Mouse (Mus musculus): ENCODE measurements around the gene Dolpp1.
"Not testable (repeated sequence)": the region's sequence is repeated elsewhere in the genome, so short reads cannot be mapped to it uniquely, and the experiment has no call there.

The Dolpp1 gene

DNA sequence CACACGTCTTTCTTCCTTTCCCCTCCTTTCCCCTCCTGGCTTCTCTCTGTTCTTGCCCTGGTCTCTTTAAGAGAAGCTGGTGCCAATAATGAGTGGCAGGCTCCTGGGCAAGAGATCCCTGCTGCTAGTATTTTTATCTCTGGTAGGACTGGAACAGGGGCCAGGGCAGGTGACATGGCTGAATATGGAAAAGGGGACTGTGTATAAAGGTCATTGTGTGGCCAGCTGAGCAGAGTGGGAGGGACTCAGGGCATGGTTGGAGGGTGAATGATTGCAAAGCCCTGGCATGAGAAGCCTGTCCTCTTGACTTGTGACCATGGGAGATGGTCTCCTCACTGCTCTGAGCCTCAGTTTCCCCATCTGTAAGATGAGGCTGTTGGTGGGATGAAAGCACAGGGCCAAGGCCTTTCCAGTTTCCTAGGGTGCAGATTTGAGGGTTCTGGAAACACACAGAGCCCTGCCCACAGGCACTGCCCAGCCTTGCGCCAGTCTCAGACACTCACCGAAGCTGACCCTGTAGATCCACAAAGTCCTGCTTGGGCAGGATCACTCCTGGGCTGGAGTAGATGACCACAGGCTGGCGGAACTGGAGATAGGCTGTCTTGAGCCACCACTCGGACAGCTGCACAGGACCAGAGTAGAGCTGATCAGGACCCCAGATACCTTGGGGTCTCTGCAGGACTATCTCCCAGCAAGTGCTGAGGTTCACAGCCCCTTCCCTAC, 17.6 kb downstream of the Dolpp1 start:
- no peak for DNase-seq (ENCODE audit: low spot score in 2 of 2)

DNA sequence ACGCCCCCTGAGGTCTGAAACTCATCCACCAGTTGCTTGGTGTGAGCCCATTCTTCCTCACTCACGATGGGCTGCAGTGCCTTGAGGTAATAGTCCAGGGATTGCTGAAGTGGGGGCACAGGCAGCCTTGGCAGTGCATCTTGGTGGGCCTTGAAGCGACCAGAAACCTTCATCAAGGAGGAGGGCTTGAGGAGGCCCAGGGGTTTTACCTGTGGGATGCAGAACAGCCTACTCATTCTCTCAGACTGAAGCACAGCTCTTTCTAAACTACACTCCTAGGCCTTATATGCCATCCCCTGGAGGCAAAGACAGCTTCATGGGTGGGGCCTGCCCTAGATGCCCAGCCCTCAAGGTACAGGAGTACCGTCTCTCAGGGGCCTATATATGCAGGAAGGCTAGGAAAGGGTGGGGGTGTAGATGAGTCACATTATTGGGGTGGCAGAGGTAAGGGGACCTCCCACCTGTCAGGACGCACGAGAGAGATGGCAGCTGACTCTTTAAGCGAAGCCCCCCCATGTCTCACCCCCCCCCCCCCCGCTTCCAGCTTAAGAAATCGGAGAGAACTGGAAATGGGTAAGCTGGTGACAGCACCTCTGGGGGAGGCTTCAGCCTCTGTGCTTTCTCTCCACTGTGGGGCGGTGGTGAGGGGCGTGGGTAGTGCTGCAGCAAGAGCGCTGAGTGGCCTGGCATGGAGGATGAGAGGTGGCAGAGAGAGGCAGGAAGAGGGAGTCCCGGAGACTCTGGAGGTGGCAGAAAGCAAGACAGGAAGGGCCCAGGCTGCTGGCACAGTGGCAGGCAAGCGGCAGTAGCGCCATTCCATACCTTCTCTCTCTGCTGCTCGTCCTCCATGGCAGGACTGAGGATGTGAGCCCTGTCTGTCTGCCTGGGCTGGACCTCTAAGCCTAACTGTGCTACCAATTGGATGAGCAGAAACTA, 21.3 kb downstream of the Dolpp1 start:
- DNase-seq (ENCODE audit: low spot score in 2 of 2), result no peak

DNA sequence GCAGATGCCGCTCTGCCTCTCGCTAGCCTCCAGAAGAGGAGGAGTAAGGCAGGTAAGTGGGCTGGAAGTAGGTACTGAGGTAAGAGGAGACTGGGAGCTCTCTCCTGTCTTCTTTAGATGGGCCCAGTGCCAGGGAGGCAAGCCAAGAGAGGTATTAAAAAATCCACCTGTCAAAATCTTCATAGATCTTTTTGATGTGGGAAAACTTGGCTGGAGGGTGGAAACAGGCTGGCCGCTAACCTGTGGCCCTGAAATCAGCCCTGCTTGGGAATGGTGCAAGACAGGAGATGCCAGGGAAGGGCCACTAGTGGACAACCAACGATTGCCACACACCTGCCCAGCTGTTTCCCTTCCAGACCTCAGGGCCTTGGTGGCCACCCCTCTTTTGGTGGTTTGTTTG, 22.0 kb downstream of the Dolpp1 start:
- DNase-seq (ENCODE audit: low spot score in 2 of 2), result no peak

DNA sequence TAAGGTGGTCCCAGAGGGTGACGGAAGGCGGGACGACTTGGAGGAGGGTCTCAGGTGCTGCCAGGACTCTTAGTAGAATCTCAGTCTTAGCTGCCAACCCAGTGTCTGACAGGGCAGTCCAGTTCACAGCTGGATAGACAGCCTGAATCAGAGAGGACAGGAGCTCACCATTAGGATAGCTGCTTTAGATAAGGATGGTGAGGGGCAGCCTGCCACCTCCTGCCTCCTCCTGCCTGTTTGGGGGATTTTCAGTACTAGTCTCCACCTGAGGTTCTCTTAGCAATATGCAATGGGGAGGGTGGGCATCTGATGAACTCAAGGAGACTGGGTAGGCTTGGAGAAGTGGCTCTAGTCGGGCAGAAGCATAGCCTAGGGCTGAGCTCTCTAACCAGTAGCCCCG, 22.6 kb downstream of the Dolpp1 start:
- DNase-seq (ENCODE audit: low spot score in 2 of 2), result no peak

DNA sequence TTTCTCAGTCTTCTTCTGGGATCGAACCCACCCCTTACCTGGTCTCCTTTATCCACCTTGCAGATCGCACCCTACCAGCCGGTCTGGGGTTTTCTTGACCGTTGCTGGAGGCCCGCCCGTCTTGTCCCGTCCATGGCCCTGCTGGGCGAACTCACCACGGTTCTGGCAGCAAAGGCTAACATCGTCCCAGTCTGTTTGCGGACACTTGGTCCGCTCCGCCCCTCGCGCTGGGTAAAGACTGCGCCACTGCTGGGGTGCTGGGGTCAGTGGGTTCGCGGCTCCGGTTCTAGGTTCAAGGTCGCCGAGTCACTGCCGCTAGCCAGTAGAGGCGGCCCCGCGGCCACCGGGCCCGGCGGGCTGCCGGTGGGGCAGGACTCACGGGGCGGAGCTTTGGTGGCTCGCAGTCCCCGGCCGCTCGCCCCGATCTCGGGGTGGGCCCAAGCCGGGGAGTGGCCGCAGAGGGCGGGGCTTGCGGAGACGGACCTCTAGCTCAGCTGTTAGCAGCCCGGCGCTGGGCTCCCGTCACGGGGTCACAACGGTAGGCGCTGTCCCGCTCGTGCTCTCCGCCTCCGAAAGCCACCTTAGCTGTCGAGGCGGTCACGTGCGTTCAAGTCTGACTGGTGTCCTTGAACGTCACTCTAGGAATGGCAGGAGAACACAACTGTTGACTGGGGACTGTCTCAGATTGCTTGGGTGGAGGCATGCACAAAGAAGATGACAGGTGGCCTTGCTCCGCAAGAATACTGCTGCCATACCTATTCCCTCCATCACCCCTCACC, 23.3 kb downstream of the Dolpp1 start, which contains the start of gene Crat:
Crat (minus strand) TSS at position 657 of the 779 bp plus-strand sequence.
- peak; percentile 91 to 93 for DNase-seq (ENCODE audit: low spot score in 2 of 2)

DNA sequence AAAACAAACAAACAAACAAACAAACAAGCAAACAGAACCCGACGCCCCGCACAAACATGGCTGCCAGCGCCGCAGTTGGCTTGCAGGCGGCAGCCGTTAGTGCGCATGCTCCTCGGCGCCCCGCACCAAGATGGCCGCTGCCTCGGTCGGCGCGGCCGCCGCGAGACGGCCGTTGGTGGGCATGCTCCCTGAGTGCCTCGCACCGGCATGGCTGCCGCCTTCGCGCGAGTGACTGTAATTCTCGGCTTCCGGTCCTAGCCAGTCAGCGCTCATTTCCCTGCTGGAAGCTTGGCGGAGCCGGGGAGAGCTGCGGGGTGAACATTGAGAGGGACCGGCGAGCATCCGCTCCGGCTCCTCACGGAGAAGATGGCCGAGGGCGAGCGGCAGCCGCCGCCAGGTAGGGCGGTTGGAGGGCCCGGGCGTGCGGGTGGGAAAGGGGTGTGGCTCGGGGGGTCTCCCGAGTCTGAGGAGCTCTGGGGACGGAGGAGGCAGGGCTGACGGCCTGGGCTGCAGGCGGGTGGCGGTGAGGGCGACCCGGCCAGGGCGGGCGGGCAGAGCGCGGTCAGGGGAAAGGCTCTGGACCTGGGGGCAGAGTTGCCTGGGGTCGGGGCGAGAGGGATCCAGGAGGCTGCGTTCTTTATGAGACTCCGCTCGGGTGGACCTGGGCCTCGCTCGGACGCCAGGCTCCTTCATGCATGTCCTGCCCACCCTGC, 24.0 kb downstream of the Dolpp1 start, which contains the start of gene Ptpa:
Ptpa (plus strand) TSS at position 104 of the 713 bp plus-strand sequence.
- DNase-seq (ENCODE audit: low spot score in 2 of 2), result peak; percentile 91 to 92

DNA sequence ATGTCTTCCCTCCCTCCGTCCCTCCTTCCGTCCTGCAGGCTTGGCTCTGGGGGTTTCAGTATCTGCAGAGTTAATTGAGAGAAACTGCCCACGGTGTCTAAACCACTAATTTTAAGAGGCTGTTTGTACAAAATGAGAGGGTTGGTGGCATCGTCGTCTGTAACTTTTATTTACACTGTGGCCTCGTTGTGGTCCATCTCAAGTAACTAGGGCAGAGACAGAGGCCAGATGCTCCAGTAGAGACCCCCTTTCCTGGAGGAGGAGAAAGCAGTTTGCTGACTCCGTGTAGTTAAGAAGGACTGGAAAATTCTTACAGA, 24.6 kb downstream of the Dolpp1 start:
- DNase-seq (ENCODE audit: low spot score in 2 of 2), result no peak

DNA sequence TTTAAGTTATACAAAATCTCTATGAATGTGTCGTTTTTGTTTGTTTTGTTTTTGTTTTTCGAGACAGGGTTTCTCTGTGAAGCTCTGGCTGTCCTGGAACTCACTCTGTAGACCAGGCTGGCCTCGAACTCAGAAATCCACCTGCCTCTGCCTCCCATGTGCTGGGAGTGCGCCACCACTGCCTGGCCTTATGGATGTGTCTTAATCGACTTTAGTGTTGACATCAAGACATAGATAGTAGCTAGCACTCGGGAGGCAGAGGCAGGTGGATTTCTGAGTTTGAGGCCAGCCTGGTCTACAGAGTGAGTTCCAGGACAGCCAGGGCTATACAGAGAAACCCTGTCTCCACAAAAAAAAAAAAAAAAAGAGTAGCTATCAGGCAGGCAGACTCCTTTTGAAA, 25.1 kb downstream of the Dolpp1 start:
- DNase-seq (ENCODE audit: low spot score in 2 of 2), result not testable (repeated sequence)

DNA sequence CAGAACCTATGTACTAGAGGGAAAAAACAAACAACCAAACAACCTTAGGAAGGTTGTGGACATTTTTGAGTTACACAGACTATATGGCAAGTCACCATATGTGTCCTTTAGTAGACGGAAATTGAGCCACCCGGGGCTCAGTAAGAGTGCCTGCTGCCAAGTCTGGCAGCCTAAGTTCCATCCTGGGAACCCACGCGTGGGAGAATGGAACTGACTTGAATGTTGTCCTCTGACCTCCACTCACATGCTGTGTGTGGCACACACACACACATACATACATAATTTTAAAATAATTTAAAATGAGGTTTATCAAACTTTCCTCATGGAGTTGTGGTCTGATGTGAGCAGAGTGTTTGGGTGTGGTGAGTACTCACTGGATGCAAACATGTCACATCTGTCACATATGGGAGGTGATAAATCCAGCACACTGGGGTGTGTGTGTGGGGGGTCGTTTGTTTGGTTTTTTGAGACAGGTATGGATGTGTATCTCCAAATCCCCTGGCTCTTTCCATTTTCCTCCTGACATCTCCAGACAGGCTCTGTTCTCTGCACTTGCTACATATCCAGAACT, 25.6 kb downstream of the Dolpp1 start:
- no peak for DNase-seq (ENCODE audit: low spot score in 2 of 2)

DNA sequence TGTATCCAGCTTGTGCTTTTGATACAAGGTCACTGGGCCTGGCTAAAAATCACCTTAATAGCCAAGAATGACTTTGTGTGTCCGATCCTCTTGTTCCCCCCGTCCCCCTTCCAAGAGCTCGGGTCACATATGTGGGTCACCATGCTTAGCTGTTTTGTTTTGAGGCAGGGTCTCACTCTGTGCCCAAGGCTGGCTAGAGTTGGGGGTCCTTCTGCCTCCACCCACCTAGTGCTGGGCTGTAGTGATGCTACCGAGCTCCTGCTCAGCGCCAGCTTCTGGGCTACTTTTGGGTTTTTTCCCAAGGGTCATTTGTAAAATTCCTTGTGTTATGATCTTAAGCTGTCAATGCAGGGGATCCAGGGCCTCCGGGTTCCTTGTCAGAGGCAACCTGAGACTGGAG, 26.2 kb downstream of the Dolpp1 start:
- no peak for DNase-seq (ENCODE audit: low spot score in 2 of 2)

DNA sequence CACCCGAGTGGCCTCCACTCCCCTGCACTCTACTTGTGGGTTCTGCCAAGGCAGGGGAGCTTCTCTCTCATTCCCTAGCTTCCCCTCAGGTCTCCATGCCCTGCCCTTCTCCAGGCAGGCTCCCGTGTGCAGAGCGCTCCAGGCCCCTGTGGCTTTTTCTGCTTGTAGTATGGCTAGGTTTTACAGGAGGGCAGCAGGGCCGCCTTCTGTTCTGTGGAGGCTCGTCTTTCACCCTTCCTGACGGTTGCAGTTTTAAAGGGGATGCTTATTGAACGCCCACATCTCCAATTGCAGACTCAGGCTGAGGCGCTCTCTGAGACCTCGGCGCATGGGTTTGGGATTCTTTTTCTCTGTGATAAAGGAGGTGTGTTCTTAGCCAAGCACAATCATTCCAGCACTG, 27.1 kb downstream of the Dolpp1 start:
- DNase-seq (ENCODE audit: low spot score in 2 of 2), result no peak

DNA sequence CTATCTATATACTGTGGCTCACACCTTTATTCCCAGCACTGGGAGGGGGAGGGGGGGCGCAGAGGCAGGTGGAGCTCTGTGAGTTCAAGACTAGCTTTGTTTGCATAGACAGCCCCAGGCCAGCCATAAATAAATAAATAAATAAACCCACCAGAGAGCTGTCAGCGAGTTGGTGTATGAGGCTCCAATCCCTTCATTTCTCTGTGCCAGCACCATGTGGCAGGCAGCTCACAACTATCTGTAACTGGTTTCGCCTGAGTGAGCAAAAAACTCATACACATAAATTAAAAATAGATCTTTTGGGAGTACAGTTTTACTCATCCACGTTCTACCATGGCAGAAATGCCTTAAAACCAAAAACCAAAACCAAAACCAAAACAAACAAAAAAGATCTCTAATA, 29.4 kb downstream of the Dolpp1 start:
- no peak for DNase-seq (ENCODE audit: low spot score in 2 of 2)

DNA sequence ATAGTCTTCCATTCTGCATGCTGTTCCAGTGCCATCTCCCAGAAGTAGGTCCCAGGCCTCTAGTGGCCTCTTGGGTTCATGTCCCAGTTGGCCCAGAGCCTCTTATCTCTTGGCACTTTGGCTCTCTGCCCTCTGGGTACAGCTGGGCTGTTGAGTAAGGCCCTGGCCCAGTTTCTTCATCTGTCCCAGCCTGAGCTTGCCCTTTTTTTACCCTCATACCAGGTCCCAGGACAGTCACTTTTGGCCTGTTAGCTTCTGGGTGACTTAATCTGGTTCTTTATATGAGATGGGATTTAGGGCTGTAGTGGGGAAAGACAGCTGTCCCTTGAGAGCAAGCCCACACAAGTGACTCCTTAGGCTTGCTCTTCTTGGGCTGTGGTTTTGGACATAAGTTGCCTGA, 37.1 kb downstream of the Dolpp1 start:
- DNase-seq (ENCODE audit: low spot score in 2 of 2), result no peak

DNA sequence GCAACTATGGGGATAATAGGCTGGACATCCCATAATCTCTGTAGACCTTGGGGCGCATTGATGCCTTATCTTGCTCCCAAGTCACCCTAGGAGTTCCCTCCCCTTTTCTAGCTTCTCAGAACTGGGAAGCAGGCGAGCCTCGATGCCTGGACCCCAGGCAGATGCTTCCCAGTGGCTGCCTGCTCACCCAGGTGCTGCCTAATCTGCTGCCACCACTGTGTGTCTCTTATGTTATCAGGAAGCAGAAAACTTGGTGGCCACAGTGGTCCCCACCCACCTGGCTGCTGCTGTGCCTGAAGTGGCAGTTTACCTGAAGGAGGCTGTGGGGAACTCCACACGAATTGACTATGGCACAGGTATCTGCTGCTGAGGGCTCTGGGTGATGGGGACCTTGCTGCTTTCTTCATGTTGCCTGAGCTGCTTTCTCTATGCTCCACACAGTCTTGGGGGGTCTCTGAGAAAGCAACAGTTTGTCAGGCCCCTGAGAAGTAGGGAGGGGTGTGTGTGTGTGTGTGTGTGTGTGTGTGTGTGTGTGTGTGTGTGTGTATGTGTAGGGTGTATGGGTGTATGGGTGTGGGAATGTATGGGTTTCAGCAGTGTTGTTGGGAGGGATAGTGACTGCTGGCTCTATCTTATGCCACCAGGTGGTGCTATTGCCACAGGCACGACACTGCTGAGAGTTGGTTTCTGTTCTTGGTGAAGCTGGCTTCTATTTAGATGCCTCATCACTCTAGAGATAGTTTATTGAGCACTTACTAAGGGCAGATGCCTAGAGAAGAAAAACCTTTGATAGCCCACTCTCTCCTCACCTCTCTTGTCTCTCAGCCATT, 43.5 kb downstream of the Dolpp1 start:
- peak in 1 of 2 experiments; percentile 56 for DNase-seq (ENCODE audit: low spot score in 2 of 2)

DNA sequence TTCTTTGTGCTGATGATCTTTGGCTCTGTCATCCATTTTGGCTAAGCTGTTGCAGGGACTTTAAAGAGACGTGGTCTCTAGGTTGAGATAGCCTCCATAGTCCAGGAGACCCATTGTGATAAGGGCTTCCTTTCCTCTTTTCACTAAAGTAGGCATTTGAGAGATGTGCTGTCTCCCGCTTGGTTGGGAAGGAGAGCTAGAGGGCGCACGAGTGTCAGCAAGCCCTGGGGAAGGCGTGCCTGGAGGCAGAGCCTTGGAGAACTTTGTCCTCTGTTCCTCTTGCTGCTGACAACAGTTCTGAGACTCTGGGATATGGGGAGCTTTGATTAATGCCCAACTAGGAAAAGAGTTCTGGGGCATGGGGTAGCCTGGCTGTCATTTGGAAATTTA, 44.1 kb downstream of the Dolpp1 start:
- DNase-seq (ENCODE audit: low spot score in 2 of 2), result no peak

DNA sequence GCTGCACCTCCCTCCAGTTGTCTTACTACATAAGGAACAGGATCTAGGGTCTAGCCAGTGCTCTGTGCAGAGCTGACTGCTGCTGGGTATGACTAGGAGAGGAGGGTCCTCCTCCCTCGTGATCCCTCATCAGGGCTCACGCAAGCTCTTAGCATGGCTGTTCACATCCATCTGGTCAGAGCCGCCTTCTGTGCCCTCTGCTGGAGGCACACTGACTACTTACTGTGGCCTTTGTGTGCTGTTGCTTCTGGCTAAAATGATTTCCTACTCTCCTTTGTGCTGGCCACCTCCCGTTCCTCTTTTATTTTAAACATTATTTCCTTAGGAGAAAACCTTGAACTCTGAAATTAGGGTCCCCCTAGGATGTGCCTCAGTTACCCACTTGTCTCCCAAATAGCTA, 44.8 kb downstream of the Dolpp1 start:
- no peak for DNase-seq (ENCODE audit: low spot score in 2 of 2)

DNA sequence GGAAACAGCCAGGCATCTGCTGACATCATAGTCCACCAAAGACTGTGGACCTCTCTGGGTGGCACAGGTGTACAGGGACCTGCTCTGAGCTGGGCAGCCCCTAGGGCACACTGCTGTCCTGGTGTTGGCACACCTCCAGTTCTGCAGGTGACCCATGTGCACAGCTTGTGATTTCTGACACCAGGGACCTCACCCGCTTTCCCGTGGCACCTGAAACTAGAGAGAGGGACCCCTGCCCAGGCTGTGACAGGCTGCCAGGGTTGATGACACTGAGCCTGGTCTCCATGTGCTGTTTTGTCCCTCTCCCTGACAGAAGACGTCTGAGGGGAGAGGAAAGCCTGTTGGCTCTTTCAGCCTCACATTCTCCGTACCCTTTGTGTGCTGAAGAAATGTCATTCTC, 45.7 kb downstream of the Dolpp1 start:
- no peak for DNase-seq (ENCODE audit: low spot score in 2 of 2)

DNA sequence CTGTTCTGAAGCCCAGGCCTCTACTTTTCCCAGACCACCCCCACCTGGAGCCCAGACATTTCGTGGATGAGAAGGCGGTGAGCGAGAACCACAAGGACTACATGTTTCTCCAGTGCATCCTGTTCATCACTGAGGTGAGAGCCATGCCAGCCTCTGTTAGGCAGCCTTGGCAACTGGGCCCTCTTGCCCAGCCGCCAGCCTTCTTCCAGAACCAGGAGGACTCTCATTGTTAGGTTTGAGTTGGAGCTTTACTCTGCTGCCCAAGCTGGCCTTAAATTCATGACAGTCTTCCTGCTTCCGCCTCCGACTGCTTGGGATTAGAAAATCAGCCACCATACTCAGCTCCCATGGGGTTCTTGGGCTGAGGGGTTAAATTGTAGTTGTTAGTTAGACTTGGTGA, 47.6 kb downstream of the Dolpp1 start:
- no peak for DNase-seq (ENCODE audit: low spot score in 2 of 2)

DNA sequence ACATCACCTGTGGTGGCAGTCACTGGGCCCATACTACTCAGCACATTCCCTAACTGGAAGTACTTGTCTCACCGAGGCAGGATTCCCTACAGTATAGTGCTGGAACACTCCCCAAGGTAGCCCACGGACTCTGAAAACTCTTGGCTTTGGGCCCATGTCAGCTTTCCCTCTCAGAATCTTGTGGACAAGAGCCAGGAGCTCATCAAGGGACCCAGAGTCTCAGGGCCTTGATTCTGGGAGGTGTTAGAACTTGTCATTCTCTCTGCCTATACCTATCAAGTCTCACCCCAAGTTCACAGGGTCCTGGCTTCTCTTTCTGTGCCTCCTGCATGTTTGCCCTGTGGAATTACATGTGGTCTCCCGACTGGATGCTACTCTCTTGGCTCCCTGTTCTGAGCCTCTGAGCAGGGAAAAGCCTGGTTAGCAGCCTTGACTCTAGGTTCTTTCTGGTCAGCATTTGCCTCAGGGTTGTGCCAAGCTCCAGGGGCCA, 48.2 kb downstream of the Dolpp1 start:
- no peak for DNase-seq (ENCODE audit: low spot score in 2 of 2)
